Mouse (Mus musculus) embryonic fibroblast, embryonic 13.5 days (primary cell): Measurements from ENCODE around the gene Gm45618.
"Not testable (repeated sequence)": the region's sequence is repeated elsewhere in the genome, so short reads cannot be mapped to it uniquely, and the experiment has no call there.

Experiments
- CTCF ChIP-seq: IDR thresholded peaks from 2 replicates; pipeline ENCODE4 v1.5.1; 2011; ENCODE audit warnings: mild to moderate bottlenecking, control low read depth, low read length, moderate library complexity, borderline replicate concordance; ENCODE audit not compliant: insufficient read depth
- POLR2A ChIP-seq: IDR thresholded peaks from 2 replicates; pipeline ENCODE4 v1.6.1; 2011; ENCODE audit warnings: low read depth, mild to moderate bottlenecking, control low read depth, low read length, moderate library complexity

- not testable (repeated sequence) for TF ChIP-seq CTCF, POLR2A
Observed at GRCm38 (mm10) chr7:142143506-142144010, 23.0 kb upstream of the Gm45618 start.
